Mouse (Mus musculus) gastrocnemius, adult 2 months (tissue): ENCODE data around the gene Tgfbi. TPM values are rescaled to one million over a fixed set of nuclear protein-coding genes. Genes with fewer than 3 reads are reported as not detected.

Experiments
- DNase-seq: peaks from one replicate; pipeline ENCODE4 v3.0.0; 2022
- H3K27ac ChIP-seq: fragments of 200-600 bp; 2 replicates; pipeline ENCODE4 v1.8.1; 2022; ENCODE audit warnings: mild to moderate bottlenecking
- H3K4me3 ChIP-seq: fragments of 200-600 bp; 2 replicates; pipeline ENCODE4 v1.8.1; 2022; ENCODE audit warnings: mild to moderate bottlenecking, moderate library complexity
- CTCF ChIP-seq: fragments of 200-600 bp; IDR thresholded peaks from 2 replicates; pipeline ENCODE4 v1.8.1; 2022; ENCODE audit warnings: antibody characterized with exemption, mild to moderate bottlenecking, moderate library complexity
- intact Hi-C: fragments of 180-260 bp; cut with DNase I; formaldehyde crosslinking; loops from one replicate; pipeline ENCODE4 v1.15.1; 2025
- total RNA-seq, 2 experiments: library from RNA; stranded (reverse); gene quantifications; 2 replicates each; pipeline ENCODE4 v1.2.3; 2021

Tgfbi gene
- total RNA-seq, 2 experiments from 2014 or later, result 13.0 to 24.8 TPM

- intact Hi-C loops, result no loop called here
- TF ChIP-seq CTCF, result no peak
- no peak for DNase-seq
- Histone ChIP-seq H3K27ac (no peak overlapping the region), H3K4me3 (no peak overlapping the region)
Measured at GRCm38 (mm10) chr13:56652381-56652780, 43.1 kb downstream of the Tgfbi start.

GRCm38 (mm10) chr13:56654176-56654575 lies 44.9 kb downstream of the Tgfbi start:
- peak; percentile 16 for DNase-seq
- no peak overlapping the region for H3K27ac ChIP-seq
- intact Hi-C loops, result no loop called here
- TF ChIP-seq CTCF, result no peak
- no peak overlapping the region for H3K4me3 ChIP-seq

DNA sequence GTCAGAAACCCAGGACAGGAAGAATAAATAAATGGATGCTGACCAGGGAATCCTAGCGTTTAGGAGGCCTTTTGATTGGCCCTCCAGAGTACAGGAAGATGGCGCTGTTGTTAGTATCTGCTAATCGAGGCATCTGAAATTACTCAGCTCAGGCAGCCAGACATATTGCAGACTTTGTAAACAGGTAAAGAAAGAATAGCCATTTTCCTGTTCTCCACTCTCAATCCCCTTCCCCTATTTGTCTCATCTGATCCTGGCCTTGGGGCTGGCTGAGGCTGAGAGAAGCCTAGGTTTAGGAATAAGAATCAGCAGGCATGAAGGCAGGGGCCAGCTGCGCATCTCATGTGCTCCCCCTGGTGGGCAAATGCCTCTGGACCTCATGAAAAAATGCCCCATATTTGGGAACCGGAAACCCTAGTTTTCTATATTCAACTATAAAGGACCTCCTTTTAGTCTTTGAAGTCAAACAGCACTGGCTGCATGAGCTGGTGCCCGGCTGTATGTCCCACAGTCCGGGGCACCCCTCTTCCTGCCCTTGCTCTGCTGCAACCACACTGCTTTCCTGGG lies 48.7 kb downstream of the Tgfbi start:
- Histone ChIP-seq H3K27ac (no peak overlapping the region), H3K4me3 (no peak overlapping the region)
- intact Hi-C loops, result loop anchor here (1.0 to 5.0 kb wide), 4 partner anchors 74 to 183 kb away; no protein-coding TSS in a partner anchor
- peak; percentile 91 for TF ChIP-seq CTCF
- DNase-seq, result peak; percentile 84

- DNase-seq, result peak; percentile 13
- intact Hi-C loops, result loop anchor here (1.0 to 5.0 kb wide), 4 partner anchors 73 to 184 kb away; no protein-coding TSS in a partner anchor
- TF ChIP-seq CTCF, result no peak
Measured at GRCm38 (mm10) chr13:56658931-56659330, 49.6 kb downstream of the Tgfbi start.

DNA sequence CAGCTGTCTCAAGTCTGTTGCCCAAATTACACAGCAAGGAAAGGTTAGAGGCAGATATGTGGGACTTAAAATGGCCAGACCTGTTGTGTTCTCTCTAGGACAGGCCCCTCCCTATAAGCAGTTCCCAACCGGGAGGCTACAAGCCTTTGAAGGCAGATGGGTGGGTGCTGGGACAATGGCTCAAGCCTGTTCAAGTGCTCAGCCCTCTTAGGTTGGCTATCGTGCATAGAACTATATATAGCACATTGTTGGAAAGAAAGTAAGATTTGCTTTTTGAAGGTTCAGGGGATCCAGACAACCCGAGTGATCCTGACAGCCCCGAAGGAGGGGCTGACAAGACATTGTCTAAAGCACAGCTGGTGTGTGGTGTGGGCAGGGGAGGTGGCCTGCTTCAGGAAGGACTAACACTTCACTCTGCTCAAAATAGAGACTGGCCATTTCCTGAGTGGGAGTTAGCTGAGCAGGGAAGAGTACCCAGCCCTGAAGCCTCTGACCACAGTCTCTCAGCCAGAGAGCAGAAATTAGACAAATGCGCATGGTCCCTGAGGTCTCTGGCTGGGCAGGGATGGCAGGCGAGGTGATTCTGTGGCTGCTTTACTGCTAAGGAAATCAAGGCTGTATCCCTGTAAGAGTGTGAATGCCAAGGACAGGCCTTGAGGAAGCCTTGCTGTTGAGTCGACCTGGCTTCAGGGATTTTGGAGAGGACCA lies 52.7 kb downstream of the Tgfbi start:
- Histone ChIP-seq H3K27ac (peak overlapping the region; percentile 59), H3K4me3 (peak overlapping the region; percentile 0; the same call in 1 of the 2 replicates)
- peak; percentile 11 for DNase-seq
- intact Hi-C loops, result no loop called here
- TF ChIP-seq CTCF, result no peak

More at GRCm38 (mm10) chr13:56658931-56659330, 49.6 kb downstream of the Tgfbi start:
- H3K4me3 ChIP-seq, result no peak overlapping the region
- H3K27ac ChIP-seq, result no peak overlapping the region

DNA sequence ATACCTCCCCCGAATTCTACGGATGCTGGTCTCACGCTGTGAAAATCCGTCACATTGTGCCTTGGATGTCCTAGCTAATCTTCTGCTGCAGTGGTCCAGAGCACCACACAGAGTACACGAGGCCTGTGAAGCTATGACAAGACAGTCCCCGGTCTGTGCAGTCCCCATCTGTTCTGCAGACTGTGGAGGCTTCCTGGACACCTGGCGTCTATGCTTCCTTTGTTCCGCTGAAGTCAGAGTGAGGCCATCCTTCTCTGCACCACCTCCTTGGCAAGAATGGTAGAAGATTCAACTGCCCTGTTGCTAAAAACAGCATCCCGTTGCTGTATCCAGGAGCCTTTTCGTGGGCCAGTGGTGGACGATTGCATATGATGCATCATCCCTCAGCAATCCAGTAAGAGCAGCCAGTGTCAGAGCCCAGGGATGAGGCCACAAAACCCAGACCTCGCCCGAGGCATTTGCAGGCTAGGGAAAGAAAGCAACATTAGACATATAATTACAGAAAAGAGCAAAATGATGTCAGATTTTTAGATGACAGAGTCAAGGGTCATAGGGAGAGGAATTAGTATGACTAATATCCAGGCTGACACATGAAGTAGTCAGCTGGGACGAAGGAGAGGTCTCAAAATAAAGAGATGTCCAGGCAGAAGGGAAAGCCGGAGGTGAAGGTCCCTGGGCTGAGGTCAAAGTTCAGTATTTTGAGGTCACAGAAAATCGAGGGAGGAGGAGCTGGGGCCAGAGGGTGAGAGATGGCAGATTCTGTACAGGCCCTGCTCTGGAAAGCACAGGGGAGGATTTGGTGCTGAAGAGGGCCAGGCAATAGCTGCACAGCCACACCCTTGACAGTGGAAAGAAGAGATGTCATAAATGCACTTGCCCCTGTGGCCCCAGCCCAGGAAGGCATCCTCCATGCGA lies 55.2 kb downstream of the Tgfbi start:
- no peak for TF ChIP-seq CTCF
- DNase-seq, result peak; percentile 38
- Histone ChIP-seq H3K27ac (peak overlapping the region; percentile 38; the same call in 1 of the 2 replicates), H3K4me3 (no peak overlapping the region)
- intact Hi-C loops, result no loop called here

DNA sequence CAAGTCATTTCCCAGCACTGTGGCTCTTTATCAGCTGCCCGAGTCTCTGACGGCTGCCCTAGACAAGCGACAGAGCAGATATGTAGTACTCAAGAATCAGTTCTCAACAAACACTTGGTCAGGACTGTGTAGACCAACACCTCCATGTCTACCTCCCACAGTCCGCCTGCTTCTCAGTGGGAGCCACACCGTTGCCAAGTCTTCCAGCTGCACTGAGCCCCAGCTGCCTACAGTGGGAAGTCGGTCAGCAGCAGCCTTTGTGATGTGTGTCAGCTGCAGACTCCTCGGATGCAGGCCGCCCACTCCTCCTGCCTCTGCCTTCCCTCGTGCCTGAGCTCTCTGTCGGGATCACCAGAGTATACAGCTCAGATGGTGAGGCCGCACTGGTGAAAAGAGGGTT lies 61.9 kb downstream of the Tgfbi start:
- no peak for TF ChIP-seq CTCF
- intact Hi-C loops, result no loop called here
- Histone ChIP-seq H3K4me3 (no peak overlapping the region), H3K27ac (no peak overlapping the region)
- DNase-seq, result no peak

- no peak for TF ChIP-seq CTCF
- H3K27ac ChIP-seq, result no peak overlapping the region
- no peak overlapping the region for H3K4me3 ChIP-seq
- no peak for DNase-seq
- intact Hi-C loops, result no loop called here
Measured at GRCm38 (mm10) chr13:56677731-56678130, 68.4 kb downstream of the Tgfbi start.

- no peak for DNase-seq
- intact Hi-C loops, result no loop called here
- TF ChIP-seq CTCF, result no peak
- H3K4me3 ChIP-seq, result no peak overlapping the region
- peak overlapping the region; percentile 16; the same call in 1 of the 2 replicates for H3K27ac ChIP-seq
Measured at GRCm38 (mm10) chr13:56678188-56678787, 69.0 kb downstream of the Tgfbi start.

DNA sequence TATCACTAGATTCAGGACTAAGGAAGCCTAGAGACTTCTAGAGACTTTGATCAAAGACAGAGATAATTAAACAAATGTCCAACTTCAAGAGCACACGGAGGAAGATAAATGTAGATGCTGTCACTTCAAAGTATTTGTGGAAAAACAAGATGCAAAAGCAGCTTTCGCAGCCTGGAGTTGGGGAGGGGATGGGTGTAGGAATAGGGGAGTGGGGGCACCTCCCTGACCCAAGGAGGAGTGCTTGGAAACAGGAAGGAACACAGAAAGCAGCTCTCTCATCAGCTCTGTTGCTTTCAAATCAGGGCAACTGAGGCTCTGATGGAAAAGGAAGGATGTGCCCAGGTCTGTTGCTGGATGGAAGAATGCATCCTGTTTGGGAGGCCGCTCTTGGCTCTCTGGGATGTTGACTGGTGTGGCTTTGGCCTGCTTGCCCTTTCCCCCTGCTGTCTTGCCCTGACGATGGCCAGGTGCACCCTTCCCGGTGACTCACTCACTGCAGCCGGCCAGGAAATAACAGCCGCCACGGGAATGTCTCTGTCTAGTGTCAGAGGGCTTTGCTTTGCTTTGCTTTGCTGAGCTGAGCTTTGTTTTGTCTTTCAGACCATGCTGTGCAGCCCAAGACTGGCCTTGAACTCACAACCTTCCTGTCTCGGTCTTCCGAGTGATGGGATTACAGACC lies 69.6 kb downstream of the Tgfbi start:
- intact Hi-C loops, result no loop called here
- Histone ChIP-seq H3K27ac (peak overlapping the region; percentile 28; the same call in 1 of the 2 replicates), H3K4me3 (no peak overlapping the region)
- DNase-seq, result no peak
- no peak for TF ChIP-seq CTCF

- H3K27ac ChIP-seq, result peak overlapping the region; percentile 61
Measured at GRCm38 (mm10) chr13:56681924-56682323, 72.6 kb downstream of the Tgfbi start.

GRCm38 (mm10) chr13:56682326-56682725 lies 73.0 kb downstream of the Tgfbi start:
- peak overlapping the region; percentile 66 for H3K4me3 ChIP-seq
- peak overlapping the region; percentile 61 for H3K27ac ChIP-seq
- peak; percentile 74 for DNase-seq
- intact Hi-C loops, result no loop called here
- TF ChIP-seq CTCF, result no peak

More at GRCm38 (mm10) chr13:56681924-56682323, 72.6 kb downstream of the Tgfbi start:
- TF ChIP-seq CTCF, result no peak
- intact Hi-C loops, result no loop called here
- no peak for DNase-seq
- H3K4me3 ChIP-seq, result peak overlapping the region; percentile 66
